Mouse (Mus musculus) adrenal gland, adult 18-20 months (tissue): ENCODE results near the gene Snapc3. TPM values are rescaled to one million over a fixed set of nuclear protein-coding genes. Genes with fewer than 3 reads are reported as not detected.

ENCODE experiments used
- DNase-seq, 2 experiments: peaks; one replicate each; pipeline ENCODE4 v3.0.0; 2021 to 2022; ENCODE audit warnings: low spot score in 2 of 2
- long read RNA-seq, 2 experiments: library from polyadenylated mRNA; stranded (forward); transcript quantifications; one replicate each; pipeline ENCODE4 v2.0.0; 2021
- total RNA-seq, 2 experiments: library from RNA; stranded (reverse); gene quantifications; 1 replicate in 1 of 2; 2 replicates in 1 of 2; pipeline ENCODE4 v1.2.3; 2021

Snapc3 gene
- 10 to 100 TPM; 18.8 to 19.4 TPM for total RNA-seq
- long read RNA-seq, experiment 1, partial matches to known transcripts, result 1 of 9 reads
- long read RNA-seq, experiment 1, other reads (novel, unspliced or antisense), result 3 of 9 reads
- long read RNA-seq, experiment 2, transcript Snapc3-201 (9 exons, 1,405 nt), result major isoform, 22 of 38 reads
- long read RNA-seq, experiment 2, transcript Snapc3-202 (6 exons, 942 nt), result minor isoform, 6 of 38 reads
- long read RNA-seq, experiment 2, partial matches to known transcripts, result 1 of 38 reads
- long read RNA-seq, experiment 2, other reads (novel, unspliced or antisense), result 6 of 38 reads

- peak; percentile 92 to 93 for DNase-seq
Measured at GRCm38 (mm10) chr4:83417160-83417819, at the start of gene Snapc3. Gene Snapc3 (plus strand): TSS chr4:83417724.

- no peak for DNase-seq
Measured at GRCm38 (mm10) chr4:83373381-83373780, 44.1 kb upstream of the Snapc3 start.

DNA sequence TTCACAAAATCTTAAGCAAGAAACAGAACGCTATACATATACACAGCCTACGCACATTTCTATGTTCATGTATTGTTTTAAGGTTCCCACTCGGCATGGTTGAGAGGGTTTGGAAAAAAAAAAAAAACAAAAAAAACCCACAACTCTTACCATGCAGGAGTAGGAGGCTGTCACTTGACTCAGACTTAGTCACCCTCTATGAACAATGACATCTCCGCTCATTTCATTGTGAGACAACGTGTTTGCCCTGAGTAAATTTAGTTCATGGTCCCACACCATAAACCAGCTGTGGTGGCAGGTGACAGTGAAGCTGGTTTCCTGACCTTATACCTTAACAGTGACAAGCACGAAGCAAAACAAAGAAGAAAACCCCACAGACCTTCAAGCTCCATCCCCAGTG is 41.9 kb upstream of the Snapc3 start:
- no peak for DNase-seq

DNA sequence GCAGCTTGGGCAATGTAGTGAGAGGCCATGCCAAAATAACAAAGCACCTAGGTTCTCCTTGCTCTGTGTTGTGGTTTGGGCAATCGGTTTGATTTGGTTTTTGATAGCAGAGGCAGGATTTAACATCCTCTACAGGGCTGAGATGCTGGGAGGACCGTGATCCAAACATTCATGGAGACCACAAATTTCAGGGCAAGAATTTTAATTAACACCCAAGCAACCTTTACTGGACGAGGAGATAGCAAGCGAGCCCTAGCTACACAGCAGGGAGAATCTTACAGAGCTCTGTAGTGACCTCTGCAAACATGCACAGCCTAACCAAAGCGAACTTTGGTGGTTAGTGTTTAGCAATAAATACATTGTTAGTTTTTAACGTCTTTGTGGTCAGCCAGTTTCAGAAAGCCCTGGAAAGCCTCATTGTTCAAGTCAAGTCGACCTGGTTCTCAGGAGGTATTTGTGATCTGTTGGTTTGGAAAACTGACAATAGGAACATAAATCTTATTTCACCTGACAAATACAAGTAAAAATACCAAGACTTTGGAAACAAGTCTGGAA is 41.0 kb upstream of the Snapc3 start:
- DNase-seq, result no peak

DNA sequence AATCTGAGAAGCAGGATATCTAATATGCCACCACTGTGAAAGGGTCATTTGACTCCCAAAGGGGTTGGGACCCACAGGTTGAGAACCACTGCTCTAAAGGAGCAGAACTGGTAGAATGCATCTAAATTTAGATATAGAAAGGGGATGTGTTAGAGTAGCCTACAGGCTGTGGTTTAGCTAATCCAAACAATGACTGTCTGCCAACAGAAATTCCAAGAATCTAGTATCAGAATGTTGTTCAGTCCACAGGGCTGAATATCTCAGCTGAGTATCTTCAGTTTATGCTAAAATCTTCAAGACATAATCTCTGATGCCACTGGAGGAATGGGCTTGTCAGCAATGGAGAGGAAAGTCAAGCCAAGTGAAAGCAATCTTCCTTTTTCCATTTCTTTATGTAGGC is 38.5 kb upstream of the Snapc3 start:
- DNase-seq, result no peak

GRCm38 (mm10) chr4:83379746-83380145 is 37.8 kb upstream of the Snapc3 start:
- DNase-seq, result no peak

DNA sequence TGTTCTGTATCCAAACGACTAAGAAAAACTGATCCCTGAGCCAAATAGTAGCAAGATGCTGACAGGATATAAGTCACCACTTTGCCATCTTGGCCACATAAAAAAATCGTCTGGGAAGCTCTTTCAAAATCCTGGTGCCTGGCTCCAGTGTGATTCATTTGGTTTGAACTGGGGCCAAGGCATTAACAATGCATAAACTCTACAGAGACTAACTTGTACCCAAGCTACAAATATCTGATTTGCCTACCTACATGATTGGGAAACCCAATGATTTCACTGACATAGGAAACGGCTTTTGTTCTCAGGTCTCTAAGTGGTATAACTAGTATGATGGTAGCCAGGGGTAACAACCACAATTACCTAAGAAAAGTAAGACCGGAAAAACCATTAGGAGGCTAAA is 37.3 kb upstream of the Snapc3 start:
- DNase-seq, result peak in 1 of 2 experiments; percentile 14

DNA sequence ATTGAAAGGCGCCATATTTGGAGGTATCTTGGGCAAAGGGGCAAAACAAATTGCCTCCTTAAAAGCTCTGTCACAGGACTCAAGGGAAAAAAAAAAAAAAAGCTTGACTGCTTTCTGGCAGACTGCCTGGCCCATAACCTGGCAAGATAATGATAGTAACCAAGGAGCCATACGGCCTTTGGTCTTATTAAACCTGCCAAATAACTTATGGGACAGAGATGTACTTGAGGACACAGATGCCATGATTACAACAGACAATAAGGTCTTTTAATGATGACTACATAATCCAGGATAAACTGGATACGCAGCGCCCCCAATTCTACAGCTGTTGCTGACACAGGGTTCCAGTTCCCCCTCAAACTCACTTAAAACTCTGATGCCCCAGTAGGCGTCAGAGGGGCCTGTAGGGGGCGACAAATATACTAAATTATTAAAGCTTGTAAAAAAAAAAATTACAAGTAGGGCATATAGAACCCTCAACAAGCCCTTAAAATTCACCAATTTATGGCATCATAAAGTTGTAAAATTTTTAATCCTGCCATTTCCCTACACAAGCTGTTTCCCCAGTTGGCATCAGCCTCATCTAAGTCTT is 33.5 kb upstream of the Snapc3 start:
- DNase-seq, result peak; percentile 23 to 36

- DNase-seq, result no peak
Measured at GRCm38 (mm10) chr4:83385091-83385490, 32.4 kb upstream of the Snapc3 start.

GRCm38 (mm10) chr4:83390551-83390950 is 27.0 kb upstream of the Snapc3 start:
- no peak for DNase-seq

GRCm38 (mm10) chr4:83391956-83392355 is 25.6 kb upstream of the Snapc3 start:
- DNase-seq, result no peak

GRCm38 (mm10) chr4:83393733-83394132 is 23.8 kb upstream of the Snapc3 start:
- DNase-seq, result no peak

DNA sequence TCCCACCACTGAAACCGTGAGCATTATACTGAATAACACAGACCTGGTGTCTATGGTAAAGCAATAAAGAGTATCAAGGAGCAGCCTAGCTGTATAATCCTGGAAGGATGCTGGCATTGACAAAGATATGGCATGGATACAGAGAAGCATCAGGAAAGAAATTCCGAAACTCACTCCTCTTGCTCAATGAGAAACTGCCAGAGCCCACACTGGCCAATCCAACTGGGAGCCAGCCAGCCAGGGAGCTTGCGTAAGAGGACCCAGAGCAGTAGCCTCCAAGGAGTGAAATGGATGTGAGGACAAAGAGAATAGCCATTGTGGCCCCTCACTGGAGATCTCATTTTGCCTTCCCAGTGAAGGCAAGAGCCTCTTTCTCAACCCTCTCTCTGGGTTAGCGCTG is 21.2 kb upstream of the Snapc3 start:
- DNase-seq, result peak in 1 of 2 experiments; percentile 43

GRCm38 (mm10) chr4:83396996-83397770 is 20.3 kb upstream of the Snapc3 start:
- no peak for DNase-seq

GRCm38 (mm10) chr4:83398527-83398926 is 19.0 kb upstream of the Snapc3 start:
- no peak for DNase-seq

DNA sequence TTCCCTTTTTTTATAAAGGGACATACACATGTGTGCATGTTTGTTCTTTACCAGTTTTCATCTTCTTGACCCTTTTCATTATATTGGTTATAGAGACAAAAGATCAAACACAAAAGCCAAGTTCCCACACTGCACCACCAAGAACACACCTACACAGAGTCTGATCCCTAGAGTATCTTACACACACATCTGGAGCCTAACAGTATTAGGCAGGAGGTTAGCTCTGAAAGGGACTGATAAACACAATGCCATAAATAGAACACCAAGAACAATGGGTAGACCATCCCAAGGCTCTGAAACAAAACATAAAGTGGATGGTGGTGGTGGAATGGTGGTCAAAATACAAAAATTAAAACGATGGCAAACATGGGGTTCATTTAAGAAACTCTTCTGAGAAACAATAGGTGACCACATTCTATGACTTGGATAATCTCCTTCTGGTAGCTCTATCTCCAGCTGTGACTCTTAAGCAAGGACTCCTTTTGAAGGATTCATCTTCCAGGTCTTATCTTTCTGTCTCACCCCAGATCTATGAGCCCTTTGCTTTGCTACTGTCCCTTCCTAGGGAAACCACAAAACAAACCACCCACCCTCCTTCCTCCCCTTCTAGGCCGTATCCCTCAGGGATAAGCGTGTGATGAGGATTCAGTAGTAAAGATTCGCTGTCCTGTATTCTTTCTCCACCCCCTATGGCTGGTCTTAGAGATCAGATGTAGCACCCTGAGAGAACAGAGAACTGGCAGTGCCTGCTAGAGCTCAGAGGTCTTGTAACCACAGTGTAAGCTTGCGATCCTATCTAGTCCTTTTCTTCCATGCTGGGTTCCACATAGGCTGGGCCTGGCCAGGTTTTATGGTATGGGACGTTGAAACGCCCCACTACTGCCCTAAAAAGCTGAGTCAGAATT is 16.6 kb upstream of the Snapc3 start:
- DNase-seq, result no peak

- DNase-seq, result no peak
Measured at GRCm38 (mm10) chr4:83401712-83402111, 15.8 kb upstream of the Snapc3 start.

DNA sequence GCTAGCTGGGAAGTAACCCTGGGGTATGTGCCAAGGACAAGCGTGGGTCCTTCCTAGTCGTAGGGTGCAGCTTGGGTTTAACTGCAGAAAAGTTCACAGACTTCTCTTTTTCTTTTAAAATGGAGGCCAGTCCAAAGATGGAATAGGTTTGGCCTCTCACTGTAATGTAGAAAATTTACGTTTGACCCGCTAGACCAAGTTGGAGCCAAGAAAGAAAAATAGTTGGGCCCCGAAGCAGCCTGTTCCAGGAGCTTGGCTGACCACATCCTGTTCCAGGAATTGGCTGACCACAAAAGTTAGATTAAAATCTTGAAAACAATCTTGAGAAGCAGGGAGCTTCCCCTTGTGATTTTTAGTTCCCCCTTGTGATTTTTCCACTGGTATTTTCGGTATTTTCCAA is 9.8 kb upstream of the Snapc3 start:
- no peak for DNase-seq

- DNase-seq, result no peak
Measured at GRCm38 (mm10) chr4:83409867-83410505, 7.5 kb upstream of the Snapc3 start.

DNA sequence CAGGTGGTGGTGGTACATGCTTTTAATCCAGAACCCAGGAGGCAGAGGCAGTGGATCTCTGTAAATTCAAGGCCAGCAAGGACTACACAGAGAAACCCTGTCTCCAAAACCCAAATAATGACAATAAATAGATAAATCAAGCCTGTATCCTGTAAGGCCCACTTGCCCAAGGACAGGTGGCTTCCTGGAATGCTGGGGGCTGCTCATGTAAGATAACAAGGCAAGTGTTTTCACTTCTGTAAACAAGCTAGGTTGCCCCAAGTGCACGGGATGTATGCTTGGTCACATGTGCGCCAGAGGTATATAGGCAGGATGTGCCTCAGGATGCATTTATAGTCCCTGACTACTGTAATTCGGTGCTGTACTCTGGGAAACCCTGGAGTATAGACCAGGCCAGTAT is 5.5 kb upstream of the Snapc3 start:
- DNase-seq, result no peak
